Mouse (Mus musculus) midbrain, embryonic 10.5 days (tissue): ENCODE data around the gene Adssl1. TPM values are rescaled to one million over a fixed set of nuclear protein-coding genes. Genes with fewer than 3 reads are reported as not detected.

Experiments
- DNase-seq: peaks from one replicate; pipeline ENCODE4 v3.0.0-alpha.2; 2017; ENCODE audit warnings: low spot score
- H3K27ac ChIP-seq: fragments of 300-500 bp; sonication (generic); replicated peaks from 2 replicates; pipeline ENCODE4 v1.5.1; 2016; ENCODE audit warnings: mild to moderate bottlenecking
- H3K27me3 ChIP-seq: fragments of 300-500 bp; sonication (generic); 2 replicates; pipeline ENCODE4 v1.6.1; 2016; ENCODE audit warnings: low read depth, mild to moderate bottlenecking; ENCODE audit not compliant: poor library complexity, severe bottlenecking
- H3K36me3 ChIP-seq: fragments of 300-500 bp; sonication (generic); 2 replicates; pipeline ENCODE4 v1.6.1; 2016; ENCODE audit warnings: mild to moderate bottlenecking, moderate library complexity
- H3K4me1 ChIP-seq: fragments of 300-500 bp; sonication (generic); 2 replicates; pipeline ENCODE4 v1.6.1; 2016
- H3K4me3 ChIP-seq: fragments of 300-500 bp; sonication (generic); 2 replicates; pipeline ENCODE4 v1.5.1; 2016; ENCODE audit warnings: mild to moderate bottlenecking, moderate library complexity
- H3K9me3 ChIP-seq: fragments of 300-500 bp; sonication (generic); replicated peaks from 2 replicates; pipeline ENCODE4 v1.6.1; 2016; ENCODE audit warnings: mild to moderate bottlenecking
- WGBS: fragments of 180-500 bp; shearing (Covaris S2); methylation state at CpG from one replicate; pipeline ENCODE4 v1.1.7; 2016; 5-methylcytosine and 5-hydroxymethylcytosine counted together
- polyA plus RNA-seq: library from polyadenylated mRNA; unstranded; fragments of >200 nt; fragmentation: Nextera tagmentation; extraction: Ambion mirVana; gene quantifications from 2 replicates; pipeline ENCODE4 v1.2.1, GENCODE M21; 2016

Adssl1 gene
- polyA plus RNA-seq, 1 experiment from 2014 or later = 3.4 TPM

- H3K4me3 ChIP-seq = no peak overlapping the region
- peaks cover 20% of the 10 kb centered on the region for H3K27me3 ChIP-seq
- H3K4me1 ChIP-seq = peaks cover 49% of the 10 kb centered on the region
- no peak overlapping the region for H3K27ac ChIP-seq
- H3K9me3 ChIP-seq = no peaks in the 10 kb centered on the region
- no peaks in the 10 kb centered on the region for H3K36me3 ChIP-seq
- WGBS = 83% methylated on average over 9 of the region's 9 CpGs
- DNase-seq = no peak
Measured at GRCm38 (mm10) chr12:112596454-112596853, 23.4 kb upstream of the Adssl1 start.

DNA sequence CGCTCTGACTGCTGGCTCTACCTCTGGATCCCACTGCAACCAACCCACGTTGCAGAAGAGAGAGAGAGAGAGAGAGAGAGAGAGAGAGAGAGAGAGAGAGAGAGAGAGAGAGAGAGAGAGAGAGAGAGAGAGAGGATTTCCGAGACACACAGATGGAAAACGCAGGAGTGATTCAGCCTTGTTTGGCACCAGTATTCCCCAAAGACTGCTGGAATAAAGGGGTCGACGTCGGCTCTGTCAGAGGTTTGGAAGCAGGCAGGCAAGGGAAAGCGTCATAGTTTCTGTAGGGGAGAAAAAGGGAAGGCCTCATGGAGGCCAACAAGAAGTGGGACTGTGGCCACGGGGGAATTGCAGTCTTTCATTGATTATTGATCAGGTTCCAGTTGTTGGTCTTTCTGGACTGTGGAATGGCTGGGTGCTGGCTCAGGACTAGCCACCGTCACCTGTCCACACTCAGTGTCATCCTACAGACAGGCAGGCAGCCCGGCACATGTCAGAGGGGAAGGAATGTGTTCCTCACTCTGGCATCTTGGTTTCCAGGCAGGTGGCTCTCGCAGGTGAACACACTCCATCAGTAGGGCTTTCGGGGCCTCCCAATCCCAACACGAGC lies 22.8 kb upstream of the Adssl1 start:
- H3K36me3 ChIP-seq = no peaks in the 10 kb centered on the region
- no peak for DNase-seq
- no peak overlapping the region for H3K27ac ChIP-seq
- no peaks in the 10 kb centered on the region for H3K9me3 ChIP-seq
- peaks cover 15% of the 10 kb centered on the region for H3K27me3 ChIP-seq
- H3K4me3 ChIP-seq = no peak overlapping the region
- WGBS = 81% methylated on average over 14 of the region's 14 CpGs
- H3K4me1 ChIP-seq = peaks cover 49% of the 10 kb centered on the region

DNA sequence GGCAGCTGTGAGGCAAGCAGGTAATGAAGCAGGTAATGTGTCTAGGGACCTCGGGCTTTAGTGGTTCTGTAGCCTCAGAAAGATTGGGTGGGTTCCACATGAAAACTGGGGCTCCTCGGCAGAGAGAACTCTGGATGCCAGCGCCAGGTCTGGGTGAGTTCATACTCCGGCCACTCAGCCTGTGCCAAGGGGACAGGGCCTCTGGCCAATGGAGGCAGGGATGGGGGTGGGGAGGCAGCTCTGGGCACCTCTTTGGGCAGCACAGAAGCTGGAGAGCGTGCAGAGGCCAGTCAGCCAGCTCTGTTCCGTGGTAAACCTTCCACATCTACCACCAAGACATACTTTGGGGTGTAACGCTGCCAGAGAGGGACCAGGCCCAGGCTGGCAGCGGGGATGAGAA lies 22.2 kb upstream of the Adssl1 start:
- Histone ChIP-seq H3K4me1 (peaks cover 47% of the 10 kb centered on the region), H3K4me3 (no peak overlapping the region), H3K27me3 (peaks cover 12% of the 10 kb centered on the region; the same call in 1 of the 2 replicates), H3K27ac (no peak overlapping the region), H3K9me3 (no peaks in the 10 kb centered on the region), H3K36me3 (no peaks in the 10 kb centered on the region)
- WGBS = 84% methylated on average over 8 of the region's 8 CpGs
- DNase-seq = no peak

DNA sequence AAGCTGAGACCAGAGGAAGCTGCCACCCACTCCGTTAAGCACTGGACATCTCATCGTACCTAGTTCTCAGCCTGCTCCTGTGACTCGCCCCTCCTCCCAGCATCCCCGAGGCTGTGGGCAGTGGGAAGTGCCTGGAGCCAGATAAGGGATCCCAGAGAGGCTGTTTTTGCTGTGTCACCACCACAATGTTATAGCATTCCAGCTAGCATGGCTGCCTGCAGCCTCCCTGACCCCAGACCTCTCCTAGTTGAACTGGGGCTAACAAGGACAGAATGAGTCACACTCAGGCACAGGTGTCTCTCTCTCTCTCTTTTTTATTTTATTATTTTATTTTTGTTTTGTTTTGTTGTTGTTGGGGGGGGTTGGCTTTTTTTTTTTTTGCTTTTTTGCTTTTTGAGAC lies 20.6 kb upstream of the Adssl1 start:
- H3K27ac ChIP-seq = peak overlapping the region; percentile 46; the same call in 1 of the 2 replicates
- H3K4me3 ChIP-seq = no peak overlapping the region
- 0 out of 2 replicates have a peak, but pooled peaks cover 7% of the 10 kb centered on the region for H3K27me3 ChIP-seq

GRCm38 (mm10) chr12:112599942-112600611 lies 19.8 kb upstream of the Adssl1 start:
- no peak for DNase-seq
- Histone ChIP-seq H3K4me3 (no peak overlapping the region), H3K9me3 (no peaks in the 10 kb centered on the region), H3K27ac (no peak overlapping the region), H3K4me1 (peaks cover 37% of the 10 kb centered on the region), H3K27me3 (0 out of 2 replicates have a peak, but pooled peaks cover 7% of the 10 kb centered on the region), H3K36me3 (no peaks in the 10 kb centered on the region)
- 80% methylated on average over 30 of the region's 30 CpGs for WGBS

More for the DNA sequence above, 20.6 kb upstream of the Adssl1 start:
- Histone ChIP-seq H3K4me1 (peaks cover 41% of the 10 kb centered on the region), H3K36me3 (no peaks in the 10 kb centered on the region), H3K9me3 (no peaks in the 10 kb centered on the region)
- WGBS = 55% methylated on average over 4 of the region's 4 CpGs
- no peak for DNase-seq

DNA sequence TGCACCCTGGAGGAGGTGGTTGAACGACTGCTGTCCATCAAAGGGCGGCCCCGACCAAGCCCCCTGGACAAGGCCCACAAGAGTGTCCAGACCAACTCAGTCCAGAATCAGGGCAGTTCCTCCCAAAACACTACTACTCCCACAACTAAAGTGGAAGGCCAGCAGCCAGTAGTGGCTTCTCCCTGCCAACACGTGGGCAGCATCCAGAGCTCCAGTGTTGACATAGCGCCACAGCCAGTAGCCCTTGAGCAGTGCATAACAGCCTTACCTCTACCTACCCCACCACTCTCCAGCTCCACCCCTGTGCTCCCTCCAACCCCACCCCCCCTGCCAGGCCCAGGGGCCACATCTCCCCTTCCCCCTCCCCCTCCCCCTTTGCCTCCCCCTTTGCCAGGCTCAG lies 15.8 kb upstream of the Adssl1 start:
- 91% methylated on average over 5 of the region's 5 CpGs for WGBS
- H3K36me3 ChIP-seq = no peaks in the 10 kb centered on the region
- H3K9me3 ChIP-seq = no peaks in the 10 kb centered on the region

DNA sequence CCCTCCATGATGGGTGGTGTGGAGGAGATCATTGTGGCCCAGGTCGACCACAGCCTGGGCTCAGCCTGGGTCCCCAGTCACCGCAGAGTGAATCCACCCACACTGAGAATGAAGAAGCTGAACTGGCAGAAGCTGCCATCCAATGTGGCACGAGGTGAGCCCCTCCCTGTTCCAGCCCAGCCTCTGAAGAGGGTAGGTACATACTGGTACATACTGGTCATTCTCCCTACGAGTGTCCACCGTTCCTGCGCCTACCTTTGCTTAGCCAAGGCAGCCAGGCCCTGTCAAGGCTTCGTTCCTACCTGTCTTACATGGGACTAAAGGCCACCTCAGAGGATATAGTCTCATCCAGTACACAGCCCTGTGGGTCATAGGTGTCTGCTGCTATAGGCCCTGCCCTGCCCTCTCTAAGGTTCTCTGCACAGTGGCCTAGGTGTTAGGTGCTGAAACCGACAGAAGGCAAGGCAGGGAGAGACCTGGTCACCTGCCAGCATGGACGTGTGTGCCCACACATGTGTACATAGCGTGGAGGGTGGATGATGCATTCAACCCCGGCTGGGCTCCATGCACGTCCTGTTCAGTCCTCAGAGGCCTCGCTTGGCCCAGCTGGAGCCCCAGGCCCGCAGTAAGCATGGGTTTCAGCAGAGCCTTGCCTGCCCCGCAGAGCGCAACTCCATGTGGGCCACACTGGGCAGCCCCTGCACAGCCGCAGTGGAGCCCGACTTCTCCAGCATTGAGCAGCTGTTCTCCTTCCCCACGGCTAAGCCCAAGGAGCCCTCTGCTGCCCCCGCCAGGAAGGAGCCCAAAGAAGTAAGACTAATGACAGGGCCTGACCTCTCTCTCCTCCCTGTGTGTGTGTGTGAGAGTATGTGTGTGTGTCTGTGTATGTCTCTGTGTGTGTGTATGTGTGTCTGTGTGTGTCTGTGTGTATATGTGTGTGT lies 14.9 kb upstream of the Adssl1 start:
- WGBS = 62% methylated on average over 20 of the region's 20 CpGs

More for the DNA sequence above, 15.8 kb upstream of the Adssl1 start:
- H3K27ac ChIP-seq = no peak overlapping the region
- DNase-seq = no peak
- H3K4me3 ChIP-seq = no peak overlapping the region
- H3K27me3 ChIP-seq = no peaks in the 10 kb centered on the region
- peaks cover 25% of the 10 kb centered on the region for H3K4me1 ChIP-seq

GRCm38 (mm10) chr12:112605766-112606165 lies 14.1 kb upstream of the Adssl1 start:
- Histone ChIP-seq H3K4me1 (peaks cover 17% of the 10 kb centered on the region), H3K27ac (no peak overlapping the region), H3K4me3 (no peak overlapping the region), H3K9me3 (no peaks in the 10 kb centered on the region), H3K27me3 (no peaks in the 10 kb centered on the region), H3K36me3 (no peaks in the 10 kb centered on the region)
- WGBS = 53% methylated on average over 6 of the region's 6 CpGs
- peak; percentile 71 for DNase-seq

More for the DNA sequence above, 14.9 kb upstream of the Adssl1 start:
- no peaks in the 10 kb centered on the region for H3K36me3 ChIP-seq
- H3K27ac ChIP-seq = peak overlapping the region; percentile 46; the same call in 1 of the 2 replicates
- peak; percentile 59 for DNase-seq
- H3K27me3 ChIP-seq = no peaks in the 10 kb centered on the region
- no peaks in the 10 kb centered on the region for H3K9me3 ChIP-seq
- no peak overlapping the region for H3K4me3 ChIP-seq
- H3K4me1 ChIP-seq = peaks cover 18% of the 10 kb centered on the region

- peaks cover 17% of the 10 kb centered on the region for H3K4me1 ChIP-seq
- no peaks in the 10 kb centered on the region for H3K27me3 ChIP-seq
- H3K4me3 ChIP-seq = no peak overlapping the region
- no peaks in the 10 kb centered on the region for H3K9me3 ChIP-seq
- no peaks in the 10 kb centered on the region for H3K36me3 ChIP-seq
- H3K27ac ChIP-seq = no peak overlapping the region
- WGBS = 84% methylated on average over 6 of the region's 6 CpGs
- no peak for DNase-seq
Measured at GRCm38 (mm10) chr12:112606998-112607397, 12.8 kb upstream of the Adssl1 start.

GRCm38 (mm10) chr12:112609031-112609430 lies 10.8 kb upstream of the Adssl1 start:
- Histone ChIP-seq H3K4me3 (no peak overlapping the region), H3K27ac (no peak overlapping the region), H3K27me3 (no peaks in the 10 kb centered on the region), H3K4me1 (peaks cover 9% of the 10 kb centered on the region), H3K9me3 (no peaks in the 10 kb centered on the region), H3K36me3 (no peaks in the 10 kb centered on the region)
- DNase-seq = no peak
- WGBS = 92% methylated on average over 10 of the region's 10 CpGs

- H3K36me3 ChIP-seq = no peaks in the 10 kb centered on the region
- DNase-seq = no peak
- H3K27me3 ChIP-seq = peaks cover 42% of the 10 kb centered on the region
- H3K4me3 ChIP-seq = no peak overlapping the region
- 64% methylated on average over 9 of the region's 9 CpGs for WGBS
- peaks cover 43% of the 10 kb centered on the region for H3K4me1 ChIP-seq
- H3K9me3 ChIP-seq = no peaks in the 10 kb centered on the region
- no peak overlapping the region for H3K27ac ChIP-seq
Measured at GRCm38 (mm10) chr12:112616668-112617067, 3.2 kb upstream of the Adssl1 start.

- WGBS = 93% methylated on average over 11 of the region's 11 CpGs
- peaks cover 43% of the 10 kb centered on the region for H3K4me1 ChIP-seq
- no peaks in the 10 kb centered on the region for H3K36me3 ChIP-seq
- no peaks in the 10 kb centered on the region for H3K9me3 ChIP-seq
- H3K27ac ChIP-seq = no peak overlapping the region
- peaks cover 48% of the 10 kb centered on the region for H3K27me3 ChIP-seq
- no peak for DNase-seq
- no peak overlapping the region for H3K4me3 ChIP-seq
Measured at GRCm38 (mm10) chr12:112617184-112617583, 2.7 kb upstream of the Adssl1 start.
